In the genomic region with DNA sequence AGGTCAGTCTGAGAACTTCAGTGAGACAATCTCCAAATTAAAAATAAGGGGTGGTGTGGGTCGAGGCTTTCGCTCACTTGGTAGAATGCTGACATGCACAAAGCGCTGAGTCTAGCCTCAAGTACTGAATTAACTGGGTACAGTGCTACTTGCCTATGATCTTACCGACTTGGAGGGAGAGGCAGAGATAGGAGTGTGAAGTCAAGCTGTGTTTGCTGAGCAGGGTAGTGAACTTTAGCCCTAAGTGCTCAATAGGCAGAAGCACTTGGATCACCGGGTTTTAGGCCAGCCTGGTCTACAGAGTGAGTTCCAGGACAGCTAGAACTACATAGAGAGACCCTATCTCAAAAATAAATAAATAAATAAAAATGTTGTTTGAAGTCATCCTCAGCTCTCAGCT, we compare ENCODE assay signal across 23 mouse cellular contexts. TPM values are rescaled to one million over a fixed set of nuclear protein-coding genes. Genes with fewer than 3 reads are reported as not detected.
A peak's percentile ranks its signal among the peaks of the same experiment; 100 is the strongest.
DNase-seq lines count a peak whose midpoint lies in the region; ATAC-seq and TF ChIP-seq lines count a peak whose summit lies in the region.
"Had no signal": no experiment of that assay in that cellular context is flagged by ENCODE, and none has a peak within 500 bp of the region (broad histone marks: within the 10 kb centered on the region; RNA-seq: fewer than 3 reads in every experiment).

No protein-coding gene starts in this region.

- H3K4me3 ChIP-seq in gastrocnemius, adult 2 months = no peak overlapping the region
- no peak overlapping the region for H3K4me3 ChIP-seq in liver, embryonic 13.5 days (replicated peaks)
- no peak overlapping the region for H3K4me3 ChIP-seq in liver, embryonic 11.5 days (ENCODE audit: low read depth, low read length)
- H3K4me3 ChIP-seq: embryonic facial prominence, embryonic 15.5 days; heart, embryonic 12.5 days; midbrain, embryonic 12.5 days; neural tube, embryonic 12.5 days had no signal

- H3K27me3 ChIP-seq in liver, embryonic 13.5 days = no peaks in the 10 kb centered on the region
- no peaks in the 10 kb centered on the region for H3K27me3 ChIP-seq in liver, embryonic 11.5 days (replicated peaks; ENCODE audit: control insufficient read depth, insufficient read depth, low read length)
- H3K27me3 ChIP-seq in splenic B cell, adult 2 months (ENCODE audit: control insufficient read depth, insufficient read depth, low read length, poor library complexity, severe bottlenecking) = no peaks in the 10 kb centered on the region
- H3K27me3 ChIP-seq: embryonic facial prominence, embryonic 15.5 days; heart, embryonic 12.5 days; neural tube, embryonic 12.5 days had no signal

- H3K4me1 ChIP-seq in liver, embryonic 13.5 days (replicated peaks) = peaks cover 41% of the 10 kb centered on the region
- peaks cover 22% of the 10 kb centered on the region for H3K4me1 ChIP-seq in liver, embryonic 11.5 days (replicated peaks; ENCODE audit: control insufficient read depth, insufficient read depth, low read length)

- no peak overlapping the region for H3K9ac ChIP-seq in liver, embryonic 13.5 days
- H3K9ac ChIP-seq in liver, embryonic 11.5 days (ENCODE audit: low read depth, low read length) = no peak overlapping the region
- H3K9ac ChIP-seq: embryonic facial prominence, embryonic 15.5 days; heart, embryonic 12.5 days; hindbrain, embryonic 14.5 days; midbrain, embryonic 12.5 days; neural tube, embryonic 12.5 days had no signal

- H3K27ac ChIP-seq in gastrocnemius, adult 2 months = peak overlapping the region; percentile 82
- H3K27ac ChIP-seq in liver, embryonic 13.5 days = no peak overlapping the region
- H3K27ac ChIP-seq in liver, embryonic 11.5 days (ENCODE audit: low read depth, low read length) = no peak overlapping the region
- H3K27ac ChIP-seq: embryonic facial prominence, embryonic 15.5 days; hindbrain, embryonic 14.5 days; macrophage; midbrain, embryonic 12.5 days; neural tube, embryonic 12.5 days had no signal

- H3K36me3 ChIP-seq in liver, embryonic 13.5 days = peaks cover 29% of the 10 kb centered on the region
- peaks cover 10% of the 10 kb centered on the region for H3K36me3 ChIP-seq in liver, embryonic 11.5 days (ENCODE audit: control insufficient read depth, insufficient read depth, low read length)
- peaks cover 10% of the 10 kb centered on the region for H3K36me3 ChIP-seq in splenic B cell, adult 2 months (ENCODE audit: control insufficient read depth, insufficient read depth, low read length, poor library complexity, severe bottlenecking)

- H3K9me3 ChIP-seq in liver, embryonic 13.5 days (replicated peaks) = no peaks in the 10 kb centered on the region
- H3K9me3 ChIP-seq in liver, embryonic 11.5 days (ENCODE audit: control insufficient read depth, low read length) = no peaks in the 10 kb centered on the region
- H3K9me3 ChIP-seq: embryonic facial prominence, embryonic 15.5 days; heart, embryonic 12.5 days; midbrain, embryonic 12.5 days; neural tube, embryonic 12.5 days had no signal

- peak; percentile 25; the same call in 1 of the 2 replicates for ATAC-seq in liver, embryonic 13.5 days (ENCODE audit: low read depth)
- no peak for ATAC-seq in liver, embryonic 11.5 days (replicated peaks; ENCODE audit: low FRiP score)
- ATAC-seq: CD4-positive, CD25-positive, alpha-beta regulatory T cell, adult 4 months; forebrain, embryonic 16.5 days had no signal

- intact Hi-C loops in gastrocnemius, adult 2 months (cut with DNase I) = no loop called here

- no peak for DNase-seq in gastrocnemius, adult 2 months
- DNase-seq in gastrocnemius, adult 18-20 months (ENCODE audit: low spot score) = no peak
- DNase-seq in liver, embryonic 13.5 days = no peak
- DNase-seq in liver, embryonic 11.5 days (ENCODE audit: low spot score) = no peak
- peak; percentile 85 for DNase-seq in kidney, adult 9 months
- DNase-seq in splenic B cell, adult 2 months (ENCODE audit: low read depth, low spot score) = peak; percentile 32
- DNase-seq in adrenal gland, adult 2 months = no peak
- no peak for DNase-seq in Muller cell, postnatal 12 days (ENCODE audit: inconsistent ontology term)
- DNase-seq: adrenal gland, postnatal 25 days; cerebellum, adult 11-12 months; cerebellum, postnatal 25 days; heart, postnatal 36 days; left cerebral cortex, postnatal 4 days; liver; thymus, adult 2 months had no signal

- H3K4me2 ChIP-seq in liver, embryonic 13.5 days = no peak overlapping the region
- no peak overlapping the region for H3K4me2 ChIP-seq in liver, embryonic 11.5 days
- H3K4me2 ChIP-seq: embryonic facial prominence, embryonic 15.5 days; heart, embryonic 12.5 days; hindbrain, embryonic 14.5 days; midbrain, embryonic 12.5 days; neural tube, embryonic 12.5 days had no signal

- WGBS in liver, embryonic 13.5 days (ENCODE audit: insufficient replicate concordance) = 63% methylated on average over 5 of the region's 5 CpGs
- 65% methylated on average over 5 of the region's 5 CpGs for WGBS in liver, embryonic 11.5 days

- no peak for TF ChIP-seq CTCF in gastrocnemius, adult 2 months (IDR thresholded peaks at IDR 0.05)

RNA-seq across cellular contexts. Expression of a gene that starts 6.2 kb away (rescaled TPM):
- total RNA-seq in gastrocnemius, adult 2 months (2021) = 100 to 1,000 TPM; 776 to 989 TPM
- 100 to 1,000 TPM; 919 to 954 TPM for total RNA-seq in gastrocnemius, adult 18-20 months (2021)
- polyA plus RNA-seq in liver, embryonic 13.5 days (2015; fragmentation: Nextera tagmentation; extraction: Ambion mirVana) = 1,519 and 1,558 TPM in 2 replicates
- 2,001 and 2,023 TPM in 2 replicates for polyA plus RNA-seq in liver, embryonic 11.5 days (2014; fragmentation: Nextera tagmentation; extraction: Ambion mirVana)
- 1,000 to 10,000 TPM; 1,385 to 1,758 TPM for total RNA-seq in adrenal gland, adult 2 months (2021)
- polyA plus RNA-seq in adrenal gland, adult 2 months (2012; rRNA removed) = 1,114 and 1,206 TPM in 2 replicates

RNA-seq across cellular contexts. Expression of a gene that starts 17.1 kb away (rescaled TPM):
- total RNA-seq in gastrocnemius, adult 2 months (2021) = 1 to 10 TPM in 1 of 2 experiments, under 1 TPM in 1; 0.89 to 1.1 TPM
- 1 to 10 TPM in 1 of 2 experiments, under 1 TPM in 1; 0.87 to 2.1 TPM for total RNA-seq in gastrocnemius, adult 18-20 months (2021)
- 6.6 and 7.2 TPM in 2 replicates for polyA plus RNA-seq in liver, embryonic 13.5 days (2015; fragmentation: Nextera tagmentation; extraction: Ambion mirVana)
- 9.7 and 10.9 TPM in 2 replicates for polyA plus RNA-seq in liver, embryonic 11.5 days (2014; fragmentation: Nextera tagmentation; extraction: Ambion mirVana)
- total RNA-seq in adrenal gland, adult 2 months (2021) = 1 to 10 TPM; 2.7 to 4.2 TPM
- 2.7 and 3.9 TPM in 2 replicates for polyA plus RNA-seq in adrenal gland, adult 2 months (2012; rRNA removed)

RNA-seq across cellular contexts. Expression of a gene that starts 18.1 kb away (rescaled TPM):
- total RNA-seq in gastrocnemius, adult 2 months (2021) = 10 to 100 TPM; 19.2 to 24.3 TPM
- total RNA-seq in gastrocnemius, adult 18-20 months (2021) = 10 to 100 TPM; 16.5 to 19.5 TPM
- polyA plus RNA-seq in liver, embryonic 13.5 days (2015; fragmentation: Nextera tagmentation; extraction: Ambion mirVana) = 17.8 and 19.6 TPM in 2 replicates
- 34.3 and 38.4 TPM in 2 replicates for polyA plus RNA-seq in liver, embryonic 11.5 days (2014; fragmentation: Nextera tagmentation; extraction: Ambion mirVana)
- 10 to 100 TPM; 44.1 to 45.8 TPM for total RNA-seq in adrenal gland, adult 2 months (2021)
- polyA plus RNA-seq in adrenal gland, adult 2 months (2012; rRNA removed) = 46.8 and 58.2 TPM in 2 replicates

Comparison
In these comparisons a context has a peak if more than half of its experiments do, and no peak if none do; other contexts are left out.
1. DNase-seq: peak in kidney, adult 9 months (single experiment) and splenic B cell, adult 2 months (single experiment); none in gastrocnemius, adult 2 months (single experiment), gastrocnemius, adult 18-20 months (single experiment), liver, embryonic 13.5 days (single experiment), liver, embryonic 11.5 days (single experiment), adrenal gland, adult 2 months (single experiment) and Muller cell, postnatal 12 days (single experiment).